26 mouse cellular contexts compared by ENCODE assay signal in genomic region chr12:98352401-98352800, GRCm38 (mm10).
"Had no signal": no experiment of that assay in that cellular context is flagged by ENCODE, and none has a peak within 500 bp of the region (broad histone marks: within the 10 kb centered on the region; RNA-seq: fewer than 3 reads in every experiment).

No protein-coding gene starts in this region.

- H3K9ac ChIP-seq: embryonic facial prominence, embryonic 12.5 days; embryonic facial prominence, embryonic 13.5 days; embryonic facial prominence, embryonic 15.5 days; forebrain, embryonic 12.5 days; forebrain, embryonic 13.5 days; forebrain, embryonic 15.5 days; forebrain, postnatal 0 days had no signal

- ATAC-seq: forebrain, embryonic 13.5 days; forebrain, embryonic 14.5 days; forebrain, embryonic 15.5 days; forebrain, embryonic 16.5 days; forebrain, postnatal 0 days had no signal

- H3K27ac ChIP-seq: embryonic facial prominence, embryonic 10.5 days; embryonic facial prominence, embryonic 12.5 days; embryonic facial prominence, embryonic 13.5 days; embryonic facial prominence, embryonic 15.5 days; forebrain, embryonic 10.5 days; forebrain, embryonic 12.5 days; forebrain, embryonic 13.5 days; forebrain, embryonic 15.5 days; gastrocnemius, adult 2 months; heart, adult 2 months had no signal

- DNase-seq: cerebellum, adult 9-10 months; cerebellum, adult 9-11 months; cerebellum, postnatal 10 days; cerebellum, postnatal 14 days; cerebellum, postnatal 25 days; cerebellum, postnatal 36 days; embryo, embryonic 11 days; forebrain, postnatal 0 days; gastrocnemius, adult 2 months; gastrocnemius, postnatal 10 days; gastrocnemius, postnatal 14 days; gastrocnemius, postnatal 25 days; gastrocnemius, postnatal 36 days; heart, adult 18-20 months; heart, adult 2 months had no signal

- H3K4me1 ChIP-seq: embryonic facial prominence, embryonic 10.5 days; embryonic facial prominence, embryonic 12.5 days; embryonic facial prominence, embryonic 13.5 days; embryonic facial prominence, embryonic 15.5 days; forebrain, embryonic 10.5 days; forebrain, embryonic 12.5 days; forebrain, embryonic 13.5 days; forebrain, embryonic 15.5 days had no signal

- H3K36me3 ChIP-seq: embryonic facial prominence, embryonic 10.5 days; embryonic facial prominence, embryonic 12.5 days; embryonic facial prominence, embryonic 13.5 days; embryonic facial prominence, embryonic 15.5 days; forebrain, embryonic 10.5 days; forebrain, embryonic 12.5 days; forebrain, embryonic 15.5 days had no signal

- H3K4me3 ChIP-seq: embryonic facial prominence, embryonic 10.5 days; embryonic facial prominence, embryonic 12.5 days; embryonic facial prominence, embryonic 13.5 days; embryonic facial prominence, embryonic 15.5 days; erythroblast, embryonic 14.5 days; forebrain, embryonic 10.5 days; forebrain, embryonic 12.5 days; forebrain, embryonic 13.5 days; forebrain, embryonic 15.5 days; gastrocnemius, adult 2 months; heart, adult 2 months had no signal

- H3K27me3 ChIP-seq: embryonic facial prominence, embryonic 12.5 days; embryonic facial prominence, embryonic 13.5 days; embryonic facial prominence, embryonic 15.5 days; forebrain, embryonic 12.5 days; forebrain, embryonic 13.5 days; forebrain, embryonic 15.5 days had no signal

- H3K9me3 ChIP-seq: embryonic facial prominence, embryonic 10.5 days; embryonic facial prominence, embryonic 13.5 days; embryonic facial prominence, embryonic 15.5 days; forebrain, embryonic 12.5 days; forebrain, embryonic 13.5 days; forebrain, embryonic 15.5 days had no signal

- H3K4me2 ChIP-seq: embryonic facial prominence, embryonic 12.5 days; embryonic facial prominence, embryonic 13.5 days; embryonic facial prominence, embryonic 15.5 days; forebrain, embryonic 12.5 days; forebrain, embryonic 13.5 days; forebrain, embryonic 15.5 days had no signal
